Mouse (Mus musculus) hindbrain, embryonic 12.5 days (tissue): ENCODE data around the gene Rpusd4. TPM values are rescaled to one million over a fixed set of nuclear protein-coding genes. Genes with fewer than 3 reads are reported as not detected.

Experiments used
- ATAC-seq: fragments of 200-750 bp; cut with Nextera tagmentation; 2 replicates; pipeline ENCODE4 v1.8.0; 2017; ENCODE audit warnings: moderate TSS enrichment; ENCODE audit not compliant: low FRiP score
- H3K27ac ChIP-seq: fragments of 300-500 bp; sonication (generic); 2 replicates; pipeline ENCODE4 v1.5.1; 2016; ENCODE audit warnings: mild to moderate bottlenecking
- H3K27me3 ChIP-seq: fragments of 300-500 bp; sonication (generic); 2 replicates; pipeline ENCODE4 v1.6.1; 2016; ENCODE audit warnings: mild to moderate bottlenecking
- H3K36me3 ChIP-seq: fragments of 300-500 bp; sonication (generic); 2 replicates; pipeline ENCODE4 v1.6.1; 2016; ENCODE audit warnings: mild to moderate bottlenecking
- H3K4me1 ChIP-seq: fragments of 300-500 bp; sonication (generic); 2 replicates; pipeline ENCODE4 v1.6.1; 2016
- H3K4me2 ChIP-seq: fragments of 300-500 bp; sonication (generic); replicated peaks from 2 replicates; pipeline ENCODE4 v1.6.1; 2016; ENCODE audit warnings: mild to moderate bottlenecking
- H3K4me3 ChIP-seq: fragments of 300-500 bp; sonication (generic); 2 replicates; pipeline ENCODE4 v1.5.1; 2016; ENCODE audit warnings: mild to moderate bottlenecking
- H3K9ac ChIP-seq: fragments of 300-500 bp; sonication (generic); 2 replicates; pipeline ENCODE4 v1.6.1; 2016; ENCODE audit warnings: mild to moderate bottlenecking, moderate library complexity
- H3K9me3 ChIP-seq: fragments of 300-500 bp; sonication (generic); replicated peaks from 2 replicates; pipeline ENCODE4 v1.6.1; 2016; ENCODE audit warnings: mild to moderate bottlenecking
- WGBS: fragments of 180-500 bp; shearing (Covaris S2); methylation state at CpG from one replicate; pipeline ENCODE4 v1.1.7; 2016; 5-methylcytosine and 5-hydroxymethylcytosine counted together
- polyA plus RNA-seq: library from polyadenylated mRNA; unstranded; fragments of >200 nt; fragmentation: Nextera tagmentation; extraction: Ambion mirVana; gene quantifications from 2 replicates; pipeline ENCODE4 v1.2.1, GENCODE M21; 2016

Rpusd4 gene
- polyA plus RNA-seq, 1 experiment from 2014 or later = 26.4 TPM

GRCm38 (mm10) chr9:35323974-35324373 is 56.3 kb downstream of the Rpusd4 start:
- Histone ChIP-seq H3K36me3 (no peaks in the 10 kb centered on the region), H3K27me3 (peaks cover 82% of the 10 kb centered on the region), H3K27ac (no peak overlapping the region), H3K9me3 (0 out of 2 replicates have a peak, but pooled peaks cover 4% of the 10 kb centered on the region), H3K4me1 (peaks cover 18% of the 10 kb centered on the region), H3K9ac (no peak overlapping the region), H3K4me2 (no peak overlapping the region), H3K4me3 (no peak overlapping the region)
- 78% methylated on average over 4 of the region's 4 CpGs for WGBS
- ATAC-seq = no peak

GRCm38 (mm10) chr9:35324571-35324970 is 56.9 kb downstream of the Rpusd4 start:
- no peak for ATAC-seq
- Histone ChIP-seq H3K27ac (no peak overlapping the region), H3K36me3 (no peaks in the 10 kb centered on the region), H3K9ac (no peak overlapping the region), H3K4me1 (peaks cover 17% of the 10 kb centered on the region), H3K9me3 (0 out of 2 replicates have a peak, but pooled peaks cover 4% of the 10 kb centered on the region), H3K4me3 (no peak overlapping the region), H3K4me2 (no peak overlapping the region), H3K27me3 (peaks cover 88% of the 10 kb centered on the region)
- 65% methylated on average over 2 of the region's 2 CpGs for WGBS

GRCm38 (mm10) chr9:35326644-35327263 is 59.1 kb downstream of the Rpusd4 start:
- Histone ChIP-seq H3K4me2 (no peak overlapping the region), H3K27ac (no peak overlapping the region), H3K4me1 (peaks cover 38% of the 10 kb centered on the region), H3K9me3 (0 out of 2 replicates have a peak, but pooled peaks cover 4% of the 10 kb centered on the region), H3K9ac (no peak overlapping the region), H3K36me3 (no peaks in the 10 kb centered on the region), H3K27me3 (peaks cover 78% of the 10 kb centered on the region), H3K4me3 (no peak overlapping the region)
- 52% methylated on average over 7 of the region's 7 CpGs for WGBS
- no peak for ATAC-seq

Other genes with a start within 250 kb of the Rpusd4 start
- 15.6 and 18.5 TPM in 2 replicates for gene St3gal4, start 148.6 kb upstream of the Rpusd4 start, polyA plus RNA-seq
- 73.1 and 73.8 TPM in 2 replicates for gene Dcps, start 91.8 kb upstream of the Rpusd4 start, polyA plus RNA-seq
- 90.6 and 94.2 TPM in 2 replicates for gene Srpr, start 67.7 kb upstream of the Rpusd4 start, polyA plus RNA-seq
- 11.9 and 13.4 TPM in 2 replicates for gene Tirap, start 67.6 kb upstream of the Rpusd4 start, polyA plus RNA-seq
- 45.7 and 50.4 TPM in 2 replicates for gene Foxred1, start 56.8 kb upstream of the Rpusd4 start, polyA plus RNA-seq
- gene Fam118b, start 60 bp upstream of the Rpusd4 start, polyA plus RNA-seq = 62.2 and 62.6 TPM in 2 replicates
- gene Cdon, start 153.3 kb downstream of the Rpusd4 start, polyA plus RNA-seq = 15.8 and 21.5 TPM in 2 replicates